Mouse (Mus musculus): ENCODE measurements around the gene Btnl2. TPM values are rescaled to one million over a fixed set of nuclear protein-coding genes. Genes with fewer than 3 reads are reported as not detected.

The Btnl2 gene
- polyA plus RNA-seq, 1 experiment from 2014 or later: not detected

Other genes with a start within 250 kb of the Btnl2 start
- gene H2-DMa, start 235.3 kb upstream of the Btnl2 start, polyA plus RNA-seq (2015; fragmentation: Nextera tagmentation; extraction: Ambion mirVana): 19.8 and 31.3 TPM in 2 replicates
- gene Brd2, start 232.2 kb upstream of the Btnl2 start, polyA plus RNA-seq (2015; fragmentation: Nextera tagmentation; extraction: Ambion mirVana): 115 and 122 TPM in 2 replicates
- 0.17 and 5.5 TPM in 2 replicates for gene H2-DMb2, start 211.5 kb upstream of the Btnl2 start, polyA plus RNA-seq (2015; fragmentation: Nextera tagmentation; extraction: Ambion mirVana)
- 0.29 and 4.2 TPM in 2 replicates for gene H2-DMb1, start 201.8 kb upstream of the Btnl2 start, polyA plus RNA-seq (2015; fragmentation: Nextera tagmentation; extraction: Ambion mirVana)
- gene Tap1, start 167.3 kb upstream of the Btnl2 start, polyA plus RNA-seq (2015; fragmentation: Nextera tagmentation; extraction: Ambion mirVana): 3.5 and 12.0 TPM in 2 replicates
- gene Psmb9, start 167.1 kb upstream of the Btnl2 start, polyA plus RNA-seq (2015; fragmentation: Nextera tagmentation; extraction: Ambion mirVana): 2.1 and 35.0 TPM in 2 replicates
- 3.8 and 80.4 TPM in 2 replicates for gene Psmb8, start 157.1 kb upstream of the Btnl2 start, polyA plus RNA-seq (2015; fragmentation: Nextera tagmentation; extraction: Ambion mirVana)
- 1.9 and 15.0 TPM in 2 replicates for gene Tap2, start 151.3 kb upstream of the Btnl2 start, polyA plus RNA-seq (2015; fragmentation: Nextera tagmentation; extraction: Ambion mirVana)
- gene H2-Ob, start 115.9 kb upstream of the Btnl2 start, polyA plus RNA-seq (2015; fragmentation: Nextera tagmentation; extraction: Ambion mirVana): 0.08 and 0.26 TPM in 2 replicates
- gene H2-Ab1, start 97.1 kb upstream of the Btnl2 start, polyA plus RNA-seq (2015; fragmentation: Nextera tagmentation; extraction: Ambion mirVana): 1.4 and 189 TPM in 2 replicates
- 0.97 and 82.8 TPM in 2 replicates for gene H2-Aa, start 67.0 kb upstream of the Btnl2 start, polyA plus RNA-seq (2015; fragmentation: Nextera tagmentation; extraction: Ambion mirVana)
- gene H2-Eb1, start 49.0 kb upstream of the Btnl2 start, polyA plus RNA-seq (2015; fragmentation: Nextera tagmentation; extraction: Ambion mirVana): 4.0 and 55.6 TPM in 2 replicates
- 0.19 and 0.54 TPM in 2 replicates for gene H2-Eb2, start 29.2 kb upstream of the Btnl2 start, polyA plus RNA-seq (2015; fragmentation: Nextera tagmentation; extraction: Ambion mirVana)
- not detected in 2 replicates for gene Btnl1, start 22.3 kb downstream of the Btnl2 start, polyA plus RNA-seq (2015; fragmentation: Nextera tagmentation; extraction: Ambion mirVana)
- gene BC051142, start 44.0 kb downstream of the Btnl2 start, polyA plus RNA-seq (2015; fragmentation: Nextera tagmentation; extraction: Ambion mirVana): 5.1 and 5.5 TPM in 2 replicates
- gene Btnl4, start 122.5 kb downstream of the Btnl2 start, polyA plus RNA-seq (2015; fragmentation: Nextera tagmentation; extraction: Ambion mirVana): 0.74 TPM in 1 of 2 replicates, not detected in the other
- gene Btnl6, start 162.5 kb downstream of the Btnl2 start, polyA plus RNA-seq (2015; fragmentation: Nextera tagmentation; extraction: Ambion mirVana): not detected in 2 replicates
- 8.0 and 8.5 TPM in 2 replicates for gene Notch4, start 209.4 kb downstream of the Btnl2 start, polyA plus RNA-seq (2015; fragmentation: Nextera tagmentation; extraction: Ambion mirVana)
- 3.8 and 14.5 TPM in 2 replicates for gene Gpsm3, start 235.0 kb downstream of the Btnl2 start, polyA plus RNA-seq (2015; fragmentation: Nextera tagmentation; extraction: Ambion mirVana)
- 8.2 and 10.3 TPM in 2 replicates for gene Pbx2, start 236.4 kb downstream of the Btnl2 start, polyA plus RNA-seq (2015; fragmentation: Nextera tagmentation; extraction: Ambion mirVana)
- gene Ager, start 243.0 kb downstream of the Btnl2 start, polyA plus RNA-seq (2015; fragmentation: Nextera tagmentation; extraction: Ambion mirVana): 1.0 and 1.4 TPM in 2 replicates
- 256 and 280 TPM in 2 replicates for gene Rnf5, start 248.9 kb downstream of the Btnl2 start, polyA plus RNA-seq (2015; fragmentation: Nextera tagmentation; extraction: Ambion mirVana)
- 109 and 133 TPM in 2 replicates for gene Agpat1, start 249.4 kb downstream of the Btnl2 start, polyA plus RNA-seq (2015; fragmentation: Nextera tagmentation; extraction: Ambion mirVana)

Data from neural tube, embryonic 15.5 days (tissue).